Mouse (Mus musculus) heart, postnatal 4 days (tissue): ENCODE data around the gene Myoz2. TPM values are rescaled to one million over a fixed set of nuclear protein-coding genes. Genes with fewer than 3 reads are reported as not detected.

Experiments used
- DNase-seq: peaks from one replicate; pipeline ENCODE4 v3.0.0; 2021
- total RNA-seq, 2 experiments: library from RNA; stranded (reverse); gene quantifications; 2 replicates each; pipeline ENCODE4 v1.2.3; 2021

Gene Myoz2
- total RNA-seq = 100 to 1,000 TPM; 792 to 841 TPM

GRCm38 (mm10) chr3:123034752-123035151 is at the start of gene Myoz2:
Gene Myoz2, minus strand, starts transcription at chr3:123035015.
- DNase-seq = peak; percentile 66

GRCm38 (mm10) chr3:123081665-123082064 is 46.9 kb upstream of the Myoz2 start:
- no peak for DNase-seq

- no peak for DNase-seq
Measured at GRCm38 (mm10) chr3:123080943-123081342, 46.1 kb upstream of the Myoz2 start.

- no peak for DNase-seq
Measured at GRCm38 (mm10) chr3:123080017-123080725, 45.4 kb upstream of the Myoz2 start.

- DNase-seq = no peak
Measured at GRCm38 (mm10) chr3:123075759-123076158, 40.9 kb upstream of the Myoz2 start.

- no peak for DNase-seq
Measured at GRCm38 (mm10) chr3:123075034-123075433, 40.2 kb upstream of the Myoz2 start.

- no peak for DNase-seq
Measured at GRCm38 (mm10) chr3:123073351-123073750, 38.5 kb upstream of the Myoz2 start.

GRCm38 (mm10) chr3:123072472-123072871 is 37.7 kb upstream of the Myoz2 start:
- DNase-seq = no peak

GRCm38 (mm10) chr3:123070996-123071395 is 36.2 kb upstream of the Myoz2 start:
- peak; percentile 30 for DNase-seq

GRCm38 (mm10) chr3:123066836-123067235 is 32.0 kb upstream of the Myoz2 start:
- no peak for DNase-seq

GRCm38 (mm10) chr3:123065466-123065865 is 30.7 kb upstream of the Myoz2 start:
- DNase-seq = no peak

GRCm38 (mm10) chr3:123064186-123064585 is 29.4 kb upstream of the Myoz2 start:
- DNase-seq = no peak

GRCm38 (mm10) chr3:123061931-123062330 is 27.1 kb upstream of the Myoz2 start:
- DNase-seq = no peak

GRCm38 (mm10) chr3:123058832-123059231 is 24.0 kb upstream of the Myoz2 start:
- DNase-seq = no peak

GRCm38 (mm10) chr3:123054178-123054577 is 19.4 kb upstream of the Myoz2 start:
- DNase-seq = no peak

- DNase-seq = no peak
Measured at GRCm38 (mm10) chr3:123053192-123053938, 18.6 kb upstream of the Myoz2 start.

- no peak for DNase-seq
Measured at GRCm38 (mm10) chr3:123042308-123042707, 7.5 kb upstream of the Myoz2 start.

- DNase-seq = peak; percentile 26
Measured at GRCm38 (mm10) chr3:123033804-123034203, 1.0 kb downstream of the Myoz2 start.

- no peak for DNase-seq
Measured at GRCm38 (mm10) chr3:123025634-123026033, 9.2 kb downstream of the Myoz2 start.

GRCm38 (mm10) chr3:123024496-123025234 is 10.2 kb downstream of the Myoz2 start:
- no peak for DNase-seq

- no peak for DNase-seq
Measured at GRCm38 (mm10) chr3:123018792-123019191, 16.0 kb downstream of the Myoz2 start.

GRCm38 (mm10) chr3:123013476-123013875 is 21.3 kb downstream of the Myoz2 start:
- DNase-seq = no peak

GRCm38 (mm10) chr3:123009417-123009816 is 25.4 kb downstream of the Myoz2 start:
- DNase-seq = no peak
